Mouse (Mus musculus): ENCODE results near the gene A730071L15Rik. TPM values are rescaled to one million over a fixed set of nuclear protein-coding genes. Genes with fewer than 3 reads are reported as not detected.
A peak's percentile ranks its signal among the peaks of the same experiment; 100 is the strongest.

Gene A730071L15Rik
- total RNA-seq (2021), result under 1 TPM in 1 of 2 experiments, not detected in 1; 0.31 TPM
- long read RNA-seq, experiment 1, result 0 reads
- long read RNA-seq, experiment 2, result 0 reads

DNA sequence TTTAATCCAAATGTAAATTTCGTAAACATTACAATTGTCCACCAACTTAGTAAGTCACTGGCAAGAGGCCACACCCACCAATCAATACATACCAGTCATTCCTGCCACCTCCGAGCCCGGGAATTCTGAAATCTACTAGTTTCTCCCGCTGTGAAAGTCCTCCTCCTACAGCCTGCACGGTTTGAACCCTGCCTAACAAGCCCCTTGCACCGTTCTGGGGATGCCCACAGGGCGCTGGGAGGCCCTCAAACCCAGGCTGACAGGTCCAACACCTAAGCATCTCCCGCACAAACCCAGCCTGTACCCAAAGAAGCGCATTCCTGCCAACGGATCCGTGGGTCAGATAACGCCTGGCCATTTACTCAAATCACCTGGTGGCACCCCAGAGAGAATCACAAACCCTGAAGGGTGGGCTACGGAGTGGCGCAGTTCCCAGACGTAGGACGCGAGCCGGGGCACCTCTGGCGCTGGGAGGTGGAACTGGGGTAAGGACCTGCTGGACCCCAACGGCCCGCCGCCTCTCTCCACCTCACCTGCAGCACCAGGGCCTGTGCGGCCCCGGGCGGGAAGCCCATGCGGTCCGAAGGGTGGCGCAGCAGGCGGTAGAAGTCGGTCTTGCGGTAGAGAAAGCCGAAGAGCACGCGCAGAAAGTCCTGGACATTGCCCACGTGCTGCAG is at the start of gene A730071L15Rik:
A730071L15Rik (plus strand) TSS at position 620 of the 677 bp plus-strand sequence.
- peak in 1 of 2 experiments; percentile 7 for DNase-seq (ENCODE audit: low spot score in 2 of 2)

DNA sequence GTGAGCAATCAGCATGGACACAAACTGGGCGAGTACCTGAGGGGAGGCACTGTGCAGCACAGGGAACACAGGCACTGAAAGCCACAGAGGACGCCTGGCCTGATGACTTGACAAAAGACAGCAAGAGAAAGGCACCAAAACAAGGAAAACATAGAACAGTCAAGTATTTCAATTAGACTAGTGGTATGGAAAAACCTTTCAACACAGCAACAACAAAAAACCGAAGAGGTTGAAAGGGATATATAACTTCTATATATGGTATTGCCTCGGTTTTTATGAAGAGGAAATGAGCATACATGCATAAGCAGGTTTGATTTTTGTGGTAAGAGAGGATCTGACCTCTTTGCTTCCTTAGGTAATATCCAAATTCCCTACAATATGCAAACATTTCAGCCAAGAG is 47.0 kb upstream of the A730071L15Rik start:
- no peak for DNase-seq (ENCODE audit: low spot score in 2 of 2)

DNA sequence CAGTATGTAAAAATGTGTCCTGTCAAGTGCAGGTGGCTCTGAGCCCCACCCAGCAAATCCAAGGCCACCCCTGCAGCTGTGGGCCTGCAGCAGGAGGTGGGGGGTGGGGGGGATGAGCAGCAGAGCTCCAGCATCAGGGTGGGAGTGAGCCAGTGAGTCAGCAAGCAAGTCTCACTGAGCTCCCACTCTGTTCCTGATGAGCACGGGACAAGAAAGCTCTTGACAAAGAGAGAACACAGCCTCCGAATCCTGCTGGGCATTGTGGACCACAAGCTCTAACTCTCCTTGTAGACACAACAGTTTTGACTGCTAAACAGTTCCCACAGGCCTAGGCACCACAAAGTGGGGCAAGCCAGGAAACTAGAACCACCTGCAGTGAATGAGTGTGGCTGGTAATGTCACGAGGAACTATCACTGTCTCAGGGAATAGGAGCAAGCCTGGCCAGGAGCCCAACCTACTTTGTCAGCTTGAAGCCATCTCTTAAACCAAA is 45.6 kb upstream of the A730071L15Rik start:
- DNase-seq (ENCODE audit: low spot score in 2 of 2), result no peak

DNA sequence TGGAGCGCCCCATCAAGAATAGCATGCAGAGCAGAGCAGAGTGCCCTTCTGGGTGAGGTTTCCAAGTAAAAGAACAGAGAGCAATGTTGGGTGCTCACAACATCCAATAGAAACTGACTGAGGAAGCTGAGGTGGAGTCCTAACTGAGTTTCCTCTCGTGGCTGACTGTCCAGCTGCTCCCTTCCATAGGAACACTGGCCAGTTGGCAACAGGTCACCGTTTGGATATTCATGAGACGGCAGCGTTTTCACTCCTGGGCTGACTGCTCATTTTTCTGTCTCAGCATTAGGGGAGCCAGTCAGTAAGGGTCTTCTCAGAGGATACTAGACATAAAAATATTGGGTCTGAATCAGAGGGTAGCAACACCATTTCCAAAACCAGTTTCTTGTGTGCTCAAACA is 43.2 kb upstream of the A730071L15Rik start:
- no peak for DNase-seq (ENCODE audit: low spot score in 2 of 2)

DNA sequence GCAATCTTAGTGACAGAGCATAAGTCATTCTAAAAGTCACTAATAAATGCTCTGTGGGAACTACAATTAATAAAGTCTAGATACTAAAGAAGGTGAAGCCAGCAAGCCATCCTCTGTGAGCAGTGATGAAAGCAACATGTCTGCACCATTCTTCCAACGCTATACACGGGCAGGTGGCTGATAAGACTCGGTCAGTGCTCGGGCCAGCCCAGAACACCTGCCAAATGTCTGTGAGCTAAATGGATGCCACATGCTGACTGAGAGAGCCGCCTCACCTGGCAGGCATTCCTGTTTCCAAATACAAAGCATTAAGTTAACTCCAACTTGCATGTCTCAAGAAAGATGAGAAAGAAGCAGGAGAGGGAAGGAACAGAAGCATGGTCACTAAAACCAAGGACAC is 42.7 kb upstream of the A730071L15Rik start:
- DNase-seq (ENCODE audit: low spot score in 2 of 2), result no peak

DNA sequence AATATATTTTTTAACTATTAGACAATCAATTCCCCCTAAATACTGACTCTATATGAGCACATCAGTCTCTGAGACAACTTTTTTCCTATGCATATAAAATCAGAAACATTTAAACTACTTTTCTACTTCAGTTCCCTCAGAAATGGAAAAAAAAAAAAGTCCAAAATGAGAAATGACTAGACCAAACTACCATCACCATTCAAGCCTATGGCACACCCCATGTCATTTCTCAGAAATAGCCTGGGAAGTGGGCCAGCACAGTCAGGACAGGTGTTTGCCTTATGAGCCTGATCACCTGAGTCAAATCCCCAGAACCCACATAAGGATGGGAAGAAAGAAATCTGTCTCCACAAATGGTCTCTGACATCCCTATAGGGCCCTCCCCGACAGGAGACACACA is 41.3 kb upstream of the A730071L15Rik start:
- DNase-seq (ENCODE audit: low spot score in 2 of 2), result no peak

DNA sequence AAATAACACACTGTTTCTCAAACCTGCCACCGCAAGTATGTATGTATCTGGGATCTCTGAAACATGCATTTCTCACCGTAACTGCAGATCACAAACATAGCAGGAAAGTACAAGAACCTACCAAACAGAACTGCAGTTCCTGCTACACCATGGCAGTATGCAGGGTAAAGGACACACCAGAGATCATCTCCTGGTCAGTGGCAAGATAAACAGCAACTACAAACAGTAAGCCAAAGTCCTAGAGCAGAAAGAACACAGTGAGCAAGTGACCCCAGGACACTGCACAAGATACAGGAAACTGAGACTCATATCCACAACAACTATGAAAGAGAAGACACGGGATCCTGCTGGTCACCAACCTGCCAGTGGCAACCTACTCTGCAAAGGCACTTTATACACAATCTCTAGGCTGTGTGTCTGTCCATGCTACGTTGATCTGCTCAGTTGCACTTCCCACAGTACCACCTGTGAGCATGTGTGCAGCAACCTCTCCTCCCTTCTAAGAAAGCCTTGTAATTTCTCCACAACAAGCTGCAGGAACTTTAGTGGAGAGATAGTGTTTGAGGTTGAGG is 40.0 kb upstream of the A730071L15Rik start:
- DNase-seq (ENCODE audit: low spot score in 2 of 2), result no peak

DNA sequence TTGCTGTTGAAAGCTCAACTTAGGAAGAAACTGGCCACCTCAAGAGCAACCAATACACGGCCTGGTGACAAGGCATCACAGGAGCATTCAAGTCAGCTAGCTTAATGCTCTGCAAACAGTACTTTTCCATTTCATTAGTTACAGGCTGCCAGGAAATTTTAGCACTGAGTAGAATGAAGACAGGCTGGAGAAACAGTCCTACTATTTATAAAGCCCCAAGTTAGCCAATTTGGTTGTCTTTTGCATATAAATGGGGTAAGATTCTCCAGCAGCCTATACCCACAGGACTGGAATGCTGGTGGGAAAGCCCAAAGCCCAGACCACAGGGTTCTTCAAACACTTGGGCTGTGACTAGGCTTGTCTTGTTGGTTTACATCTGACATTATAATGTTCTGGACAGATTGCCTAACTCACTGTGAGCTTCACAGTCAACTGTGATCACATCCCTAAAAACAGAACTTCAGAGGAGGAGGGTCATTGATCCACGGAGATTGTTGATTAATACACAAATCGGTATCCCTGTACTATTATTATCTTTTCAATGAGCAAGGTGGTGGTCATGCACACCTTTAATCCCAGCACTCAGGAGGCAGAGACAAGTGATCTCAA is 39.1 kb upstream of the A730071L15Rik start:
- DNase-seq (ENCODE audit: low spot score in 2 of 2), result no peak

GRCm38 (mm10) chr11:6161549-6161948 is 38.3 kb upstream of the A730071L15Rik start:
- DNase-seq (ENCODE audit: low spot score in 2 of 2), result no peak

DNA sequence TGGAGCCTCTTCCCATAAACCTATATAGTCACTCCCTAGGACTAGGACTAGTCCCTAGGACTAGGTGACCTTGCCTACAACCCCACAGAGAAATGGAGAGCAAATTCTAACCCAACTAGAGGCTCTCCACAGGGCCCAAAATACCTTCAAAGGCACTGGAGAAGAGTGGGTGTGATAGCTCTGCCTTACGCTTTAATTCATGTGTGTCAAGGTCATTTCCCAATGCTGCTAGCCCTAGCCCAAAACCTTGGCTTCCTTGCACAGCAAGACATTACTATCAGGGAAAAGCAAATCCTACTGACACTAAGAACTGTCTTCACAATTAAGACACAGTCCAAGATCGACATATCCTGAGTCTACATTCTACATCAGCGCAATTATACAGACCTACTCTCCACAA is 36.8 kb upstream of the A730071L15Rik start:
- DNase-seq (ENCODE audit: low spot score in 2 of 2), result no peak

GRCm38 (mm10) chr11:6163706-6164105 is 36.1 kb upstream of the A730071L15Rik start:
- no peak for DNase-seq (ENCODE audit: low spot score in 2 of 2)

DNA sequence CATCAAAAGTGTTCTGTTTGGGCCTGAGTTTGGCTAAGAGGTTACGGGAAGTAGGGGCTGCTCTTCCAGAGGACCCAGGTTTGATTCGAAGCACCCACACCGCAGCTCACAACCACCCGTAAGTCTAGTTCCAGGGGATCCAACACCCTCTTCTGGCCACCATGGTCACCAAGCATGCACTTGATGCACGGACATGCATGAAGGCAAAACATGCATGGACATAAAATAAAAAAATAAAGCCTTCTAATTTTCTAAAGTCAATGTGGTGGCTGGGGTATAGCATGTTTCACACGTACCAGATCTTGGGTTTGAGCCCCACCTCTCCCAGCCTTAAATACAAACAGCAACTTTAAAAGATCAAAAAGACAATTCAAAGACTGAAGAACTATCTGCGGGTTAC is 35.0 kb upstream of the A730071L15Rik start:
- DNase-seq (ENCODE audit: low spot score in 2 of 2), result no peak

DNA sequence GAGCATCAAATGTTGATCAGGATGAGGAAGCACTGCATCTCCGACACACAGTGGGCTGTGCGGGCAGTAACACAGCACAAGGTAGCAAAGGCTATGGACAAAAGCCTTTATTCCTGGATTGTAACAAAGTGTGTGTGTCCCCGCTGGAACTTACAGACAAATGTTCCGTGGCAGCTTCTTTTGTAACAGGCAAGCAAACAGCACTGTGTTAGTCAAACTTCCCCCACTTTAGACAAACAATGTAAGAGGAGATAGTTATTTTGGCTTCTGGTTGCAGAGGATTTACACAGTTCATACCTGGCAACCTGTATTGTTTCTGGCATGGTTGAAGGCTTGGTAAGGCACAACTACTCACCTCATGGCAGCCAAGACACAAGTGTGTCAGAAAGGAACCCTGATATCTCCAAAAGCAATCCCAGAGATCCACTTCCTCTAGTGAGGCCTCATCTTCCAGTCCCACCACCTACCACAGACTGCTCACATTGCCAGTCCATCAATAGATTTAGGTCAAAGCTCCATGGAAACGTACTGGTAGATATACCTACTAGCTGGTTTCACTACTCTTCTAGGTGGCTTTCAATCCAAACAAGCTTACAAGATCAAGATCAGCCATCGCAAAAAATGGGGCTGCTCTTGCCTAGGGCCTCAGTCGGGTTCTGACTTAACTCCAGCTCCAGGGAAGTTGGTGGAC is 34.3 kb upstream of the A730071L15Rik start:
- DNase-seq (ENCODE audit: low spot score in 2 of 2), result no peak

- DNase-seq (ENCODE audit: low spot score in 2 of 2), result no peak
Measured at GRCm38 (mm10) chr11:6166351-6166750, 33.5 kb upstream of the A730071L15Rik start.

GRCm38 (mm10) chr11:6169041-6169663 is 30.7 kb upstream of the A730071L15Rik start:
- no peak for DNase-seq (ENCODE audit: low spot score in 2 of 2)

DNA sequence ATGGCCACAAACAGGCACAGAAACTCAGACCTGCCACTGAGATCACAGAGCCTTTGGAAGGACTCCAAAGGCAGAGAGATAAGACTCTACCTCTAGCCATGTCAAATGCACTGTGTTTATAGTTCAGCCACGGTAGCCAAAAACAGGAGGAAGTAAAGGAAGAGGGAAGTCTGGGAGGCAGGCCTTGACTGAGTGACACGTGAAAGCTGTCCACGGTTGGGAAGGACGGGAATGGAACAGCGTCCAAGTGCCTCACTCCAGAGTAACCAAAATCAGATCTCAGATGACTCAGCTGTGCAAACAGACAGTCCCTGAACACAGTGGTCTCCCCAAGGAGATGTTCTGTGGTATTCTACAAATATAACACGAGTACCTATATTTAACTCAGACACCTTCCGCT is 25.1 kb upstream of the A730071L15Rik start:
- no peak for DNase-seq (ENCODE audit: low spot score in 2 of 2)

GRCm38 (mm10) chr11:6175506-6175905 is 24.3 kb upstream of the A730071L15Rik start:
- no peak for DNase-seq (ENCODE audit: low spot score in 2 of 2)

- no peak for DNase-seq (ENCODE audit: low spot score in 2 of 2)
Measured at GRCm38 (mm10) chr11:6177781-6178420, 21.9 kb upstream of the A730071L15Rik start.

GRCm38 (mm10) chr11:6178673-6179166 is 21.1 kb upstream of the A730071L15Rik start:
- DNase-seq (ENCODE audit: low spot score in 2 of 2), result no peak

DNA sequence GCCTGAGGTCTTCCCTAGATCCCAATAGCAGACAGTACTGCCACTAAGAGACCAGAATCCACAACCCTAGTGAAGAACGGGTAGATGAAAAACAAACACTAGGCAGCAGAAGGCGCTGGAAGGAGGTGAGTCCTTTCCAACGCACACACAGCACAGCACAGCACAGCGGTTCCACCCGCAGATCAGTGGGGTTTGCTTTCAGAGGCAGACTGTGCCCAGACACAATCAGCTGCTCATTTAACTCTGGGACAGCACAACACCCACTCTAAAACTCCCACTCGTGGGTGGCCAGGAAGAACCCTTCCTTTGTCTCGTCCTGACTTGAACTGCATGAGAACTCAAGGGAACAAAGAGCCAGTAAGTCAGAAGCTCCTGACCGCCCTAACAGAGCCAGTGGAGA is 20.6 kb upstream of the A730071L15Rik start:
- no peak for DNase-seq (ENCODE audit: low spot score in 2 of 2)
